Mouse (Mus musculus) monocyte, adult 5-6 weeks (primary cell): ENCODE data around the gene Aox3. TPM values are rescaled to one million over a fixed set of nuclear protein-coding genes. Genes with fewer than 3 reads are reported as not detected.

ENCODE experiments used
- ATAC-seq: fragments of 153-309, 156-312 bp; replicated peaks from 2 replicates; pipeline ENCODE4 v1.8.0; 2017; ENCODE audit warnings: mild to moderate bottlenecking; ENCODE audit not compliant: low TSS enrichment, insufficient number of reproducible peaks, severe bottlenecking, poor library complexity, low FRiP score
- total RNA-seq: library from RNA; stranded (forward); fragments of 200-1000, 200-491, 200-594 nt; gene quantifications from 3 replicates; pipeline ENCODE4 v1.2.3, GENCODE M21; 2017

Aox3 gene
- total RNA-seq, 1 experiment from 2014 or later: 8.5 TPM

DNA sequence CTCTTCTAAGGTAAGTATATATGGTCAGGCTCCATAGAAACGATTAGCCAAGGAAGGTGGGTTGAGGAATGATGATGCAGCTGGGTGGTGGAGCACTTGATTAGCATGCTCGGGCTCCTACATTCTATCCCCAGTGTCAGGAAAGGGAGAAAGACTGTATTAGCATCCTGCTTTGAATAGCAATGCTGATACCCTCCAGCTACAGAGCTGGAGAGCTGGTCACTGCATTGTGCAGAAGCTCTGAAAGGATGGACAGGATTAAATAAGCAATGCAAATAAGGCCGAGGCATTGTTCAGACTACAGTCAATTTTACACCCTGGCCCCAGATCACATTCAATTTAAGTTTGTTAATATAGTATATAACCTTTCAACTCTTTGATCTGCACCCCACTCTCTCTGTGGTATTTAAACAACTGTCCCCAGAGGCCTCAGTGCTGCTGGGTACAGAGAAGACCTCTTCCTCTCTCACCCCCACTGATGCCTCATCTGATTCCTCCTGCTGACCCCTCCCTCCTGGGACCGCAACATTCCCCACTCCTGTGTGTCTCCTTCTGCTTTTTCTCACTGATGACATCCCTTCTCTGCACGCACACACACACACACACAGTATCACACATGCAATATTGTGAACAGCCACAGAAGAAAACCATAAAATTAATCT lies 75.7 kb downstream of the Aox3 start:
- ATAC-seq: no peak

DNA sequence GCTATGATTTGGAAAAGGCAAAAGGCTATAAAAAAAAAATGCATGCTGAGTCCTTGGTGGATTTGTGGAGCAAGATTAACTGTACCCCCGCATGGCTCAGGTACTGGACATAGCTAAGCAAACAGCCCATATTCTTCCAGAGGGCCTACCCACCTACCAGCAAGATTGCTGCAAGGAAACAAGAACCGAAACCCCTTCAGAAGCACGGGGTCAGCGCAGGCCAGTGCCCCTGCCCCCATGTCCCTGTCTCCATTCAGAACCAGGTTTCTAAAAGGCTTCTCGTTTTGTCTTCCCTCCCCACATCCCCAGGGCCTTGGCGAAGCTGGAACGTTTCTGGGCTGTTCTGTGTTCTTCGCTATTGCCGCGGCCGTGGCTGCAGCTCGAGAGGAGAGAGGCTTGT lies 81.4 kb downstream of the Aox3 start:
- no peak for ATAC-seq

DNA sequence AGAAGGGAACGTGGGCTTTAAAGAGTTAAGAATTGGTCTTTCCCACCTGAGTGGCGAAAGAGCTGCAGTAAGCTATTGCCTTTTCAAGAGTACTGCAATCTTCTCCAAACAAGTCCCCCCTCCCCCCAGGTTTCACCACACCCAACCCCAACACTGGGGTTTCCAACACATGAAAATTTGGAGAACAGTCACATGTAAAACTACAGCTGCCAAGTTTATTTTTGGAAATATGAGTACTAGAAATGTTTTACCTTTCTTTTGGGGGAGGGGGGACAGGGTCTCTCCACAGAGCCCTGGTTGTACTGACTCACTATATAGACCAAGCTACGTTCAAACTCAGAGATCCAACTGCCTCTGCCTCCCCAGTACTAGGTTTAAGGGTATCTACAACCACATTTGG lies 82.1 kb downstream of the Aox3 start:
- ATAC-seq: no peak

DNA sequence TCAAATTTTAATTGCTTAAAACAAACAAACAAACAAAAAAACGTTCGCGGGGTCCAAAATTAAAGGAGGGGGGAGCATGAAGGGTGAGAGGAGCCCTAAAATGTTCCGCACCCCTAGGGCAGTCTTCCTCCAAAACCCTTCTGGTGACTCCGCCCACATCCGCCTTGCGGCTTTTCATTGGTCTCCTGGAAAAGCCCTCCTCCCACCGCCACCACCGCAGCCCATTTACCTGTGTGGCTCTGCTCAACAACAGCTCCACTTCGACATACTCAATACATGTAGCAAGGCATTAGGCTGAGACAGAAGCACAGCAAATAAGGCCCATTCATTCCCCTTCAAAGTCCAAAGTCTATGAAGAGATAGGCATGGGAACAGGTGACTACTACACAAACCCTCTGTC lies 82.6 kb downstream of the Aox3 start:
- ATAC-seq: no peak

DNA sequence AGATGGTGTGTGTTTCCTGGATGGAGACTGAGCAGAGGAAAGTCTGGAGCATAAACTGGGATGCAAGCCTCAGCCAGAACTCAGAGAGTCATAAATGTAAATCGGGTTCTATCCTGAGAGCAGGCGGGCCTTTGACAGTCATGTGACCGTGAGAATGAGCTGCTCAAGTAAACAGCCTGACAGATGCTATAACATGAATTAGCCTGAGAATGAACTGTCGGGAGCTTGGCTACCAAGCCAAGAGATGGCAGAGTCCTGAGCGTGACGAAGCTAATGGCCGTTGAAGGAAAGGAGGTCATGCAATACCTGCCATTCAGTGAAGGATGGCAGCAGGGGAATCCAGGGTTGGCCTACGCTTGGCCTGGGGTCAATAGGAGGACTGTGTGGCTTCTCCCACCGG lies 84.1 kb downstream of the Aox3 start:
- no peak for ATAC-seq

DNA sequence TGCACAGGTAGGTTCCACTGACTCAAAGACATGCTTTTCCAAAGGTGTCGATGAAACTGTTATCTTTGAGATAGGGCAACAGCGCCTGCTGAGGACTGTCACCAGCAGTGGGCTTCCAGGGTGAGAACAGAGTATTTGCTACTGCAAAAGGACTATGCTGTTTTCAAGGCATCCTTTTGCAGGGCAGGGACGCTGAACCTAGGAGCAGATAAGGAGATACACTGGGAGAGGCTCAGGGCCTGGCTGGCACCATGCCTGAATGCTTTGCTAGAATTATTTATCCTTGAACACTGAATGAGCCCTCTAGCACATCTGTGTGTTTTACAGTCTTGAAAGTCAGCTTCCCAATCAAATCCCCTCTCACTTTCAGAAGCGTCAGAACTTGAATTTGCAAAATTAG lies 85.5 kb downstream of the Aox3 start:
- ATAC-seq: no peak

DNA sequence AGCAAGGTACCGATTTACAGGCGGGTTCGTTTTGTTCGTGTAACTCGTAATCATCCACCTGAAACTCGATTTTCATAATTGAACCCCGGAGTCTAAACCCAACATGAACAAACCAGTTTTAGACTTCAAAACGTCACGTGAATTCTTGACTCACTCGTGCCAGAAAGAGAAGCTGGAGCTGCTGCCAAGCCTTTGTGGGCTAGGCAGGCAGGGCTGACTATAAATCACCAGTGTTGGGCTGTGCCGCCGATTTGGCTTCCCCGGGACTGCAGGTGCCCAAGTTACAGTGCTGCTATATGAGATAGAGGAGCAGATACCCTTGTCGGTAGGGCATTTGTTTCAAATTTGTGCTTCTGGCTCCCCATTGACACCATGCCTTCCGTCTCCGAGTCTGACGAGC lies 97.3 kb downstream of the Aox3 start, which contains the start of gene Aox4:
Aox4 (plus strand) TSS at position 195 of the 400 bp plus-strand sequence.
- ATAC-seq: no peak

DNA sequence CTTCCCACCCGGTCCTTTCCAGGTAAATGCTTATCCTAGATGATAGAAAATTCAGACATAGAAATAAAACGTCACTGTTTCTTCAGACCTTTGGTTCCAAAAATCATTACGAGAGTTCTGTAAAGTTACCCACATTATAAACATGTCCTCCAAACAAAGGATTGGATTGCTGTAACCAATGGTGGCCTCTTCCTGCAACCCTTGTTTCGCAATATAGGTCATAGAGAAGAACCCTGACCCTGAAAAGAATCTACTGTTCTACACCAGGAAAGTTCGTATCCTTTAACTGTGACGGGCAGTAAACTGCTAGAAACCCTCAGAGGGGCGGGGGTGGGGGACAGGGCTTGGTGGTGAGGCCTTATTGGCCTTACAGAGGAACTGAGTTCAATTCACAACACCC lies 99.9 kb downstream of the Aox3 start:
- no peak for ATAC-seq

DNA sequence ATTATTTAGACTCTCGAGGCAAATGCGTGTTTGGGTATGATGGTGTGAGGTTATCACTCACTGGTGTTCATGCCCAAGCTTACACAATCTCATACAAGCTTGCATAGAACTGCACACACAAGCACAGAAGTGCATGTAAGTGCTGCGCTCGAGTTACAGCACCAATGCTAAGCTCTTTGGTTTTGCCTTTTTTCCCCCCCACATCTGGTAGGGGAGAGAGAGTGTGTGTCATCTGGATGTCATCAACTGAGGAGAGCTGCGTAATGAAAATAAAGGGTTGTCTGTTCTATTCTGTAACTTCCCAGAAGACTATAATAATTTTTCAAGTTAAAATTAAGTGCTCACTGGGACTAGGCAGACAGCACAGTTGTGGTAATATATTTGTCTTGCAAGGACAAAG lies 100.9 kb downstream of the Aox3 start:
- no peak for ATAC-seq

DNA sequence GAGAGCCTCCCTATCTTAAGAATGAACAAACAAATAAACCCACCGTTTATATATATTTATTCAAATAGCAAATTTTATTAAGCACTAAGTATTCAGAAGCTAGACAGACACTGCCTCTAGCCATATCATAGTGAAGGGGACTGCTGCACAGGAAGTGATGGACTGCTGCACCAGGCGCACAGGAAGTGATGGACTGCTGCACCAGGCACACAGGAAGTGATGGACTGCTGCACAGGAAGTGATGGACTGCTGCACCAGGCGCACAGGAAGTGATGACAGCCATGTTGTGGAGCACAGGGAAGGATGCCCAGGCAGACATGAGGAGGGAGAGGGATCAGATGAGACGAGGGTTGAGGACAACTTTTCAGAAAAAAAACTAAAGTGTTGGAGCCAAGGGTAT lies 102.4 kb downstream of the Aox3 start:
- ATAC-seq: no peak

DNA sequence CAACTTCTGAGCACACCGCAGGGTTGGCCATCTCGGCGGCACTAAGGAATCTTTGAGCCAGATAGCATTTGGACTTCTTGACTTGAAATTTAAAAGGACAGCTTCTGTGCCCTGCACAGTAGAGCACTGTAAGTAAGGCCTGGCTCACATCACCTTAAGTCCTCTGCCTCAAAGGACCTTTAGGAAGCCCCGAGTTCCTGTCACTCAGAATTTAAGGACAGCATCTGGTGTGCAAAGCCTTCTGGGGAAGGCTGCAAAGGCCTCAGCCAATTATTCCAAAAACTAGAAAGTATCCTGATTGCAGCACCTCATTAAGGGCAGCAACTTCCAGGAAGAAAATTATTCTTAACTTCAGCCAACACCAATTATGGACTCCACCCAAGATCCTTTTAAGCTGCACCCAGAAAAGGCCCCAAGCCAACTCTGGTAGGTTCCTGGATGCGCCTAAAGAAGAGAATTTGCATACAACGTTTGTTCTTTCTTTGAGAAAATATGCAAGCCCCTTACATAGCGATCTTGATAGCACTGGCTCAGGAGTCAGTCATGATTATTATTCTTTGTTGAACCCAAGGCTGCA lies 103.1 kb downstream of the Aox3 start:
- no peak for ATAC-seq

DNA sequence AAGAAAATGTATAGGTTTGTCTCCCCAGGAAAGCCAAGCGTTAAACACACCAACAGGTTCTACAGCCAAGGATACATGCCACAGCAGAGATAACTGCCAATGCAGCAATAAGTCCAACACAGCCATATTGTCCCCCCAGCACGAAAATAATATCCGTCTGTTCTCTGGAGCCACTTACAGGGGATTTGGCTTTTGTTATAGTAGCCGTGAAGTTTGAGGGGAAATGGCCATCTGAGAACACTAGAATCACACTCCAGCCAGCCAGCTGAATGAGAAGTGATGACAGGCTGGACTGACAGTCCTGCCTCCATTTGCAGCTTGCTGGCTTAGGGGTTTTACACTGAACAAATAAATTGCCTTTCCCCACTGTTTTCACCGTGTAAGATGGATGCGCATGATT lies 108.1 kb downstream of the Aox3 start:
- ATAC-seq: no peak

DNA sequence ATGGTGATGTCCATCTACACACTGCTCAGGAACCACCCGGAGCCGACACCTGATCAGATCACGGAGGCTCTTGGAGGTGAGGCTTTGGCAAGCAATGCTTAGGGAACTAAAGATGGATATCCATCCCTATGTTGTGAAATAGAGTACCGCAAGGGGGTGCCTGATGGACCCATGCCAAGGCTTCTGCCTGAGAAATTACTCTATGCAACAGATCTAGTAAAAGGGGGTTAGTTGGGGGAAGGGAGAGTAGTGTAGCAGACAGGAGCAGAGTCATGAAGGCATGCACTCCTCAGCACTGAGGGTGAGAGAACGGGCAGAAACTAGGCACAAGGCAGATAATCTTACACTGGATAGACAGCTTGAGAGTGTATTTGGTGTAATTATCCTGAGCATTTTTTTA lies 108.9 kb downstream of the Aox3 start:
- ATAC-seq: no peak

DNA sequence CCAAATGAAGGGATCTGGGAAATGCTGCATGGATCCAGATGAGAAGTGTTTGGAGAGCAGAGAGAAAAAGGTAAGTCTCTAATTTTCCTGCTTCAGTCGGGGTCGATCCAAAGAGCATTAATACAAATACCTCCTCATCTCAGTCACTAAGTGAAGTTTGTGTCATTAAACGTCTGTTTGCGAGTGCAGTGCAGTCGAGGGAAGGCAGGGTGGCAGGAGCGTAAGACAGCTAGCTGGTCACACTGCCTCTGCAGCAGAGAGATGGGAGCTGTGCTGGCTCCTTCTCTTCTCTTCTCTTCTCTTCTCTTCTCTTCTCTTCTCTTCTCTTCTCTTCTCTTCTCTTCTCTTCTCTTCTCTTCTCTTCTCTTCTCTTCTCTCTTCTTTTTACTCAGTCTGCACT lies 115.2 kb downstream of the Aox3 start:
- no peak for ATAC-seq

DNA sequence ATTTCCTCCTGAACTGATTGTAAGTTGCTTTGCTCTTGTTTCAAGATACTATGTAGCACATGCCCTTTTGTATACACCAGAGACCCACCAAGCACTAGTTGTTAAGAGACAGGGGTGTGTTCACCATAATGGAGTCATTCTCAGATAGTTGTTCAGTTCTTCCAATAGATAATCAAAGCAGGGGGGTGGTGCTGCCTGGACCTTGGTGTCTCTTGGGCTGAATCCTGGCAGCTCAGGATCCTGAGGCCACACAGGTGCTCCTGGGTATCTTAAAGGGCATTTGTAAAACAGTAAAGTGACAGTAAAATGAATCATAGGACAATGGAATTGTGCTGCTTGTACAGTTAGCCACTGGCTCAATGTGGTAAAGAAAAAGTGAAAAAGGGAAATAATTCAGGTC lies 116.0 kb downstream of the Aox3 start:
- no peak for ATAC-seq

DNA sequence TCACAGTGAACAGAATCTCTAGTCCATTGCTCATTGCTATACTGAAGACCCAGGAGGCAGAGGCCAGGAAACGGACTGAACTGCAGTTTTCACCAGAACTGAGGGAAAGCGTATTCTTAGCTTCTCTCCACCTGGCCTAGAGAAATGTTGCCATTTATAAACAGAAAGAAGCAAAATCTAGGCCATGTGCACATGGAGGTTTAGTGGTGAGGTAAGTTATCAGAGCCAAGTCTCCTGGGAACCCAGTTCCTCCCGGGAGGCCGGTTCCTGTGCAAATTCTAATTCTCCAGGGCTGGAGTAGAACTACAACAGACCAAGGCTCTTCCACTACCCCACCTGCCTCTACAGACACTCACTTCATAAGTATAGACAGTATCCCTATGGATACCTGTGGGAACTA lies 116.8 kb downstream of the Aox3 start:
- ATAC-seq: no peak

DNA sequence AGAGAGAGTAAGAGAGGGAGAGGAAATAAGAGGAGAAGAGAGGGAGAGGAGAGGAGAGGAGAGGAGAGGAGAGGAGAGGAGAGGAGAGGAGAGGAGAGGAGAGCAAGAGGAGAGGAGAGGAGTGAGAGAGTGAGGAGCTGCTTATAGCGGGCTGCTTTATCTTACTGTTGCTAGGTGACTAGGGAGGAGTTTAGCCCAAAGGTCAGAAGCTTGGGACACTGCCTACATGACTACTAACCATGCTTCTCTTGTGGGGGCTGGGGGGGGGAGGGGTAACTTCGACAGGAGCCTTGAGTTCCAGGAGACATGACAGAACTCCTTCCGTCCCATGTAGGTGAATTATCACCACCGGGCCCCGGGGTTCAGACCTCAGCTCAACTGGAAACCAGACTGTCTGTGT lies 117.6 kb downstream of the Aox3 start:
- ATAC-seq: no peak

DNA sequence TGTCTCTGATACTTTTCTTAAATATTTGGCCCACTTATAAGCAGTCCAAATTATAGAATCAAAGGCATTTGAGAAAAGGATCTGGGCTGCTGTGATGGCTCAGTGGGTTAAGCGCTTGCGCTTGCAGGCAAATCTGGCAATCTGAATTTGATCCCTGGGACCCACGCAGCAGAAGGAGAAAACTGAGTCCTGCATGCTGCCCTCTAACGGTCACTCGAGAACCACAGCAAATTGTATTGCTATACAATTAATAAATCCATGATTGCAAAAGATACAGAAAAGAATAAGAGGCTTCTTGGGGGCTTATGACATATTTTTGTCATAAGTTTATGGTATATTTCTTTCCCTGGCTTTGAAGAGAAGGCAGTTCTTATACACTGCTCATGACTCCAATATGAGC lies 122.5 kb downstream of the Aox3 start:
- no peak for ATAC-seq

DNA sequence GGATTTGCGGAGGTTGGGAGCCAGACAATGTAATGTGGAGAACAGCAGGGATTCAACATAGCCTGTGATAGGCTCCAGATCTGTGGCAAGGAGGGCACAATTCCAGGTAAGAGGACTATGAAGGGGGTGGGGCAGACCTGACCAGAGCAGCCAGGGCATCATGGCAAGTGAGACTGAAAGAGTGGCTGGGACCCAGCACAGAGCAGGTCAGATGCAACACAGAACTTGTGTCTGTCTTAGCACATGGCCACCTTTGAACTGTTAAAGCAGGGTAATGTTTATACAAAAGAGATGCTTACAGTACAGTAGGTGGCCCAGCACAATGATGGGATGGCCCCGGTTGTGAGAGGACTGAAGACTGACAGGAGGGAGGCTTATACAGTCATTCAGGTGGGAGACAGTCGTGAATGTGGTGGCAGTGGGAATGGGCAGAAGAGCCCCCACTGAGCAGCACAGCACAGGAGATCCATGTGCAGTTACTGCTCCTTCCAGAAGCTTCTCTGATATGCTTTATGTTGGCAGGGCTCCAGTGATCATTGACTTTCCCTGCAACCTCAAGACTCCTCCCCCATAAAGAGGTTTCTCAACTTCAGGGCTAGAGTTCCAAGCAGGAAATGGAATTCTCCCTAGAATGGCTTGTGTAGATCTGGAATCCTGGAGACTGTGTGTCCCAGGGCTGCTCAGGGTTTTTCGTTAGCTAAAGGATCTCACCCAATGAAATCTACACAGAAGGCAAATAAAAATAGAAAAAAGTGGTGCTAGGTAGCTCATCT lies 124.8 kb downstream of the Aox3 start:
- ATAC-seq: no peak

DNA sequence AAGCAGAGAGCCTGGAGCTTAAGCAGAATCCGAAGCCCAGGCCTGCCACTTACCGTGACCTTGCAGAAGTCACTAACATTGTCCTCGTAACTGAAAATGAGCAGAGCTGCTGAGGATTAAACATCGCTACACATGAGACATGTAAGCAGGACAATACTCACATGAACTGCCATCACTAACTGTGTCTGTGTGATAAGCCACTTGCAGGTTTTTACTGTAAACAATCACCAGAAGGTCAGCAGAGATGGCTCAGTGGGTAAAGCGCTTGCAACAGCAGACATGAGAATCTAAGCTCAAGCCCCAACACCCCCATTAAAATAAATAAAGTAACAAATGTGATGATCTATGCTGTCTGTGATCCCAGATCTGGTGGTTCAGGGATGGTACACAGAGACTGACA lies 125.5 kb downstream of the Aox3 start:
- no peak for ATAC-seq
